Mouse (Mus musculus): ENCODE results near the gene Nkx3-2.

GRCm38 (mm10) chr5:41788877-41789276 is 24.6 kb upstream of the Nkx3-2 start:
- TF ChIP-seq CTCF (IDR thresholded peaks at IDR 0.05; ENCODE audit: low read depth, low read length) = no peak
- no peak for TF ChIP-seq POLR2A (IDR thresholded peaks at IDR 0.05; ENCODE audit: borderline replicate concordance, low read depth, low read length)
